Mouse (Mus musculus) heart, postnatal 0 days (tissue): ENCODE data around the gene Zfp280c.

Experiments
- CTCF ChIP-seq: IDR thresholded peaks from 2 replicates; pipeline ENCODE4 v1.5.1; 2016; ENCODE audit warnings: antibody characterized with exemption, control low read depth, low read depth
- EP300 ChIP-seq: IDR thresholded peaks from 2 replicates; pipeline ENCODE4 v1.6.1; 2016; ENCODE audit warnings: antibody characterized with exemption, low read depth

- TF ChIP-seq EP300 (no peak), CTCF (no peak)
Measured at GRCm38 (mm10) chrX:48624054-48624420, 29.7 kb upstream of the Zfp280c start.
